Mouse (Mus musculus) neutrophil, adult 5-6 weeks (primary cell): Measurements from ENCODE around the gene C1qtnf7. TPM values are rescaled to one million over a fixed set of nuclear protein-coding genes. Genes with fewer than 3 reads are reported as not detected.

ENCODE experiments used
- ATAC-seq: fragments of 151-379, 151-347 bp; 2 replicates; pipeline ENCODE4 v1.8.0; 2017; ENCODE audit warnings: mild to moderate bottlenecking, moderate TSS enrichment; ENCODE audit not compliant: insufficient number of reproducible peaks, poor library complexity, low FRiP score, severe bottlenecking; ENCODE audit errors: extremely low read depth
- total RNA-seq: library from RNA; stranded (forward); fragments of 200-1000 nt; gene quantifications from 2 replicates; pipeline ENCODE4 v1.2.3, GENCODE M21; 2017

C1qtnf7 gene
- total RNA-seq = not detected in 2 replicates

GRCm38 (mm10) chr5:43515401-43515976 is at the start of gene C1qtnf7:
Gene C1qtnf7, plus strand, starts transcription at chr5:43515538.
- no peak for ATAC-seq

GRCm38 (mm10) chr5:43466762-43467161 is 48.6 kb upstream of the C1qtnf7 start:
- ATAC-seq = no peak

GRCm38 (mm10) chr5:43467214-43467613 is 48.1 kb upstream of the C1qtnf7 start:
- ATAC-seq = no peak

GRCm38 (mm10) chr5:43468937-43469336 is 46.4 kb upstream of the C1qtnf7 start:
- no peak for ATAC-seq

- no peak for ATAC-seq
Measured at GRCm38 (mm10) chr5:43477953-43478352, 37.4 kb upstream of the C1qtnf7 start.

- no peak for ATAC-seq
Measured at GRCm38 (mm10) chr5:43480046-43480445, 35.3 kb upstream of the C1qtnf7 start.

- no peak for ATAC-seq
Measured at GRCm38 (mm10) chr5:43480786-43481185, 34.6 kb upstream of the C1qtnf7 start.

GRCm38 (mm10) chr5:43481824-43482223 is 33.5 kb upstream of the C1qtnf7 start:
- ATAC-seq = no peak

GRCm38 (mm10) chr5:43501887-43502286 is 13.5 kb upstream of the C1qtnf7 start:
- no peak for ATAC-seq

GRCm38 (mm10) chr5:43504243-43504786 is 11.0 kb upstream of the C1qtnf7 start:
- ATAC-seq = no peak

- ATAC-seq = no peak
Measured at GRCm38 (mm10) chr5:43508470-43508869, 6.9 kb upstream of the C1qtnf7 start.

- ATAC-seq = no peak
Measured at GRCm38 (mm10) chr5:43508892-43509291, 6.4 kb upstream of the C1qtnf7 start.

GRCm38 (mm10) chr5:43511126-43511525 is 4.2 kb upstream of the C1qtnf7 start:
- no peak for ATAC-seq

- no peak for ATAC-seq
Measured at GRCm38 (mm10) chr5:43516491-43516890, 1.2 kb downstream of the C1qtnf7 start.

- no peak for ATAC-seq
Measured at GRCm38 (mm10) chr5:43517313-43517712, 2.0 kb downstream of the C1qtnf7 start.

GRCm38 (mm10) chr5:43519905-43520304 is 4.6 kb downstream of the C1qtnf7 start:
- no peak for ATAC-seq

GRCm38 (mm10) chr5:43521369-43521768 is 6.0 kb downstream of the C1qtnf7 start:
- no peak for ATAC-seq

- no peak for ATAC-seq
Measured at GRCm38 (mm10) chr5:43522866-43523265, 7.5 kb downstream of the C1qtnf7 start.

GRCm38 (mm10) chr5:43526874-43527584 is 11.7 kb downstream of the C1qtnf7 start:
- no peak for ATAC-seq

GRCm38 (mm10) chr5:43530186-43530585 is 14.8 kb downstream of the C1qtnf7 start:
- ATAC-seq = no peak
